Mouse (Mus musculus) erythroblast, embryonic 14.5 days (primary cell): ENCODE measurements around the gene Mthfd1l.

Experiments used
- GATA1 ChIP-seq: IDR thresholded peaks from 2 replicates; pipeline ENCODE4 v1.6.1; 2012; ENCODE audit warnings: low read length, inconsistent platforms, mixed read lengths
- TAL1 ChIP-seq: IDR thresholded peaks from 3 replicates; pipeline ENCODE4 v1.6.1; 2012; ENCODE audit warnings: low read length, inconsistent platforms, mixed read lengths

- TF ChIP-seq TAL1 (no peak), GATA1 (no peak)
Measured at GRCm38 (mm10) chr10:4211067-4211447, 238.1 kb downstream of the Mthfd1l start.
